Mouse (Mus musculus): Measurements from ENCODE around the gene Noxo1. TPM values are rescaled to one million over a fixed set of nuclear protein-coding genes. Genes with fewer than 3 reads are reported as not detected.
"Not testable (repeated sequence)": the region's sequence is repeated elsewhere in the genome, so short reads cannot be mapped to it uniquely, and the experiment has no call there.

Gene Noxo1
- 1 to 10 TPM; 4.8 to 5.0 TPM for total RNA-seq (2021)
- long read RNA-seq, partial matches to known transcripts = 0 of 1 reads
- long read RNA-seq, other reads (novel, unspliced or antisense) = 1 of 1 reads

DNA sequence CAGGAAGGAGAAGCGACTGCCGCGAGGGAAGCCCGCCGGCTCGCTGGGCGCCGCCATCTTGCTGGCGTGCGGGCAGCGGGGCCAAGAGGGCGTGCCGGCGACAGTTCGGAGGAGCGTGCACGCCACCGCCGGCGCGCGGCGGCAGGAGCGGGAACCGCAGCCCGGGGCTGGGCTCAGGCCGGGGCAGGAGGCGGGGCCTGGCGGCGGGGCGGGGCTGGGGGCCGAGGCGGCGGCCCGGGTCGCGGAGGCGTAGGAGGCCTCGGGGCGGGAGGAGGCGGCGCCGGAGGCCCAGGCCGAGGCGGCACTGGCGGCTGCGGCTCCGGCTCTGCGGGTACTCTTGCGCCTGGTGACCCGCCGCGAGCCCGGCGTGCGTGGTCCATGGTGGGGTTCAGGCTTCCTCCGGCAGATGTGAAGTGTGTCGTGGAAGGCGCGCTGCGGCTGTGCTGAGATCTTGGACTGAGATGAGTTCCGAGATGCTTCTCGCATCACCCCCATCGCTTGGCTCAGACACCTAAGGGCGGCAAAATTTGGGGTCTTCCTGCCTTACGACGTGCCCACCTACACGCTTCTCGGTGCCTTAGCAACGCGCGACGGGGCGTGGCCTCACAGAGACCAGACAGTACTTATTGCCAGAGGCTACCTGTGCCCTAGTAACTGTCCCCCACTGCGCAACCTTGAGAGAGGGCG, at the start of gene Noxo1, which contains the start of gene Gfer:
Gene Noxo1 (plus strand): TSS at position 224 of the 687 bp plus-strand sequence.
Gene Gfer (minus strand): TSS at position 146 of the 687 bp plus-strand sequence.
- DNase-seq (ENCODE audit: low spot score in 2 of 2) = peak; percentile 80 to 87

DNA sequence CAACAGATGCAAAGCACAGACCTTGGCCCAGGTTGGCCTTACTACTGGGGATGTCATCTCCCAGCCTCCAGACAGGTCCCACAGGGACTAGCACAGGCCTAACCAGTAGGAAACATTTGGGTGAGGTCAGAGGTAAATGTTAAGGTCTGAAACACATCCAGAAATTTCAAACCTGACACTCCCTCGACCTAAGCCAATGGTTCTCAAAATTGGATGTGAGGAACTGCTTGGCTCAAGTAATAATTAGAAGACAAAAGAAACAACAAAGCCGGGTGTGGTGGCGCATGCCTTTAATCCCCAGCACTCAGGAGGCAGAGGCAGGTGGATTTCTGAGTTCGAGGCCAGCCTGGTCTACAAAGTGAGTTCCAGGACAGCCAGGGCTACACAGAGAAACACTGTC, 49.7 kb upstream of the Noxo1 start:
- no peak for DNase-seq (ENCODE audit: low spot score in 2 of 2)

DNA sequence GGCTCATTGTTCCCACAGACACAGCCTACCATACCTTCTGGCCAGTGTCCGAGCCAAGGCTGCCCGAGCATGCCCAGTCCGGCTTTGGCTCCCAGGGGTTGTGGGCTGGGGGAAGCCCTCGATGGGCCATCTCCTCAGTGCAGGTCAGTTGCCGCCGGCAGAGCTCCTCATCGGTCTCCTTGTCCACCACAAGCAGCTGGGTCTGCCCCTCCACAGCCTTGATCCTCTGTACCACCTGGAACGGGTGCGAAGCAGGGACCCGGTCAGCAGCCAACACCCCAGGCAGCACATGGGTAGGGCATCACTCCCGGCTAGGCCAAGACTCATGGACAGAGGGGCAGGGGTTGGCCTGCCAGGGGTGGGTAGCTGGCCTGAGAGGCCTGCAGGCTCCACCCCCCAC, 48.5 kb upstream of the Noxo1 start:
- no peak for DNase-seq (ENCODE audit: low spot score in 2 of 2)

DNA sequence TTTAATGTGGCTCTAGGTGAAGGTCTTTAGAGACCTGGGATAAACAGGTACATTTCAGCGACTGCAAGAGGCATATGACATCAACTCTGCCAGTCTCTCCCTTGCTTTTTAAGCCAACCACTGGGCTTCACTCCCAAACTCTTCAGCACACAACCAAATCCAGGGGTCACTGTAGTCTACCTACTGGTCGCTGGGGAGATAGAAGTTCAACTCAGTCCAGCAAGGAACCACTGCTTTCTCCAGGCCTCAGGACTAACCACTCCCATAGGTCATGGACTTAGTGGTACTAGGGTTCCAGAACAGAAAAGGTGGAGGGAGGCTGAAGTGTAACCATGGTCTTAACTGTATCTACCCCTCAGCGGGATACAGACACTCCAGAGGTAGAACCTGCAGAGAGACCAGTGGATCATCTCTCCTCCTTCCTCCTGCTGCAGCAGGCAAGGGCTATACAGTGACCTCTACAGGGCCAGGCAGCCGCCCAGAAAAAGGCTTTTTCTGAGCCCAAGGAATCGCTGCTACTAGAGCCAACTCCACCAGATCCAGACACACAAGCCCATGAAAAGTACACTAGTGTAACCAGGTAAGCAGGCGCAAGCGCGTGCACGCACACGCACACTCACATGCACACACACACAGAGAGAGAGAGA, 47.2 kb upstream of the Noxo1 start:
- DNase-seq (ENCODE audit: low spot score in 2 of 2) = no peak

DNA sequence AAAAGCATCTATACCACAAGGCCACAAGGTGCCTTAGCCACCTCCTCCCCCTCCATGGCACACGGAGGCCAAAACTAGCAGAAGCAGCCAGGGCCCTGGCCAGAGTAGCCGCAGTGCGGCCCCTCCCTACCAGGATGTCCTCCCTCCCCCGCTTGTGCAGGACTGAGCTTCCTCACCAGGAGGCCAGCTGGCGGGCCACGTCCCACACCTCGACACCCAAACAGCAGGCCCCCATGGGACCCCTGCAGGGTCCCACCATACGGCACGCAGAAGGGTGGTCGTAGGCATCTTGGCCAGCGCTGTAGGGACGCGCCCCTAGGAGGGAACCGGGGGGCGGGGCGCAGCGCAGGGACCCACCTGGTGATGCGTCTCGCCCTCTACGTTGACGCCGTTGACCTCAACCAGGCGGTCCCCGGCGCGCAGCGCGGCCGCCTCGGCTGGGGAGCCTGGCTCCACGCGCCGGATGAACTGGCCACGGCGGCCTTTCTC, 46.4 kb upstream of the Noxo1 start:
- DNase-seq (ENCODE audit: low spot score in 2 of 2) = peak; percentile 38 to 44

DNA sequence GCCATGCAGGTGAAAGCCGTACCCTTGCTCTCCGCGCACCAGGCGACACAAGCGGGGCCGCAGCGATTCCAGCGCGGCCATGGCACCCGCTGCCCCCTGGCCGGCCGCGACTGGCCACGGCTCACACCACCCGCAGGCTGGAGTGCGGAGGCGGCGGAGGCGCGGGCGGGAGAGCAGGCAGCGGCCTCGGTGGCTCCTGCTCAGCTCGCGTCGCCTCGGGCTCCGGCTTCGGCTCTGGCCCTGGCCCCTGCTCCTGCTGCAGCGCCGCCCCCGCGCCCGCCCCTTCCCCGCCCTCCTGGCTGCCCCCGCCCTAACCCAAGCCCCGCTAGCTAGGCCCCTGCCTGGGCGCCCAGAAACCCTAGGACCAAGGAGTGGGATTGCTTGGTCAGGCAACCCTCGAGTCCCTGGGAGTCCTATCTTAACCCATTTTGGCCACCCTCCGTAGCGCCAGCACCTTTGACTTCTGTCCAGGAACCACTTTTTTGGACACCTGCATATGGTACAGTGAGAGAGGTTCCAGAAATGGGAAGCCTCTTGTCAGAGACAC, 45.9 kb upstream of the Noxo1 start, which contains the start of gene Slc9a3r2:
Gene Slc9a3r2 (minus strand): TSS at position 258 of the 547 bp plus-strand sequence.
- peak; percentile 44 to 56 for DNase-seq (ENCODE audit: low spot score in 2 of 2)

DNA sequence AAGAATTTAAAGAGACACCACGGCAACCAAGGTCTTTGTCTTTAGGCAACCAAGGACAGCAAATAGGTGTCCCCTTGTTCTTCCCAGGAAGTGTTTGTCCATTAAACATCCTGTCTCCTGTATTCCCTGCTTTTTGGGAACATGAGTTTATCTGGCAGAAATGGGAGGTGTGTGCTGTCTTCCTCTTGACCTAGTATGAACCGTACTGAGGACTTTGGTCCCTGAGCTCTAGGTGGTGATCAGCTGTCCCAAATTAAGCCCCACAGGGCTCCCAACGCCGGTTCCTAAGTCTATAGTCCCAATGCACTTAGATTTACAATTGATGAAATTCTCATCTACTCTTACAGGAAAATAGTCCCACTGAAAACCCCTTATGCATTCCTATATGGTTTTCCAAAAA, 45.3 kb upstream of the Noxo1 start:
- no peak for DNase-seq (ENCODE audit: low spot score in 2 of 2)

DNA sequence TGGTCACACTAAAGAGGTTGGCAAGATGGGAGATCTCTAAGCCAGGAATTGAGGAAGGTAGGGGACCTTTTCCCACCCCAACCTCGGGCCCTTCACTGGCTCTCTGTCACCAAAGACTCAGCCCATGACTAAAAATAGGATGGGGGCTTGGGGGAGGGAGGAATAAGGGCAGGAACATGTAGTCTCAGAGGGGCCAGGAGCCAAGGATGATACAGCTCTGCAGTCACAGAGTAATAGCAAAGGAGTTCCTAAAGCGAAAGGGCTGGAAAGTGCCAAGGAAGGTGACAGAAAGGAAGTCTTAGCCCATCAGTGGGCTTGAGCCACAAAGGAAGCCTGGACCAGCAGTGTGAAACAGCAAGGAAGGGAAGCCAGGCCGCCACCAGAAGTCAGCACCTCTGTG, 44.2 kb upstream of the Noxo1 start:
- DNase-seq (ENCODE audit: low spot score in 2 of 2) = no peak

DNA sequence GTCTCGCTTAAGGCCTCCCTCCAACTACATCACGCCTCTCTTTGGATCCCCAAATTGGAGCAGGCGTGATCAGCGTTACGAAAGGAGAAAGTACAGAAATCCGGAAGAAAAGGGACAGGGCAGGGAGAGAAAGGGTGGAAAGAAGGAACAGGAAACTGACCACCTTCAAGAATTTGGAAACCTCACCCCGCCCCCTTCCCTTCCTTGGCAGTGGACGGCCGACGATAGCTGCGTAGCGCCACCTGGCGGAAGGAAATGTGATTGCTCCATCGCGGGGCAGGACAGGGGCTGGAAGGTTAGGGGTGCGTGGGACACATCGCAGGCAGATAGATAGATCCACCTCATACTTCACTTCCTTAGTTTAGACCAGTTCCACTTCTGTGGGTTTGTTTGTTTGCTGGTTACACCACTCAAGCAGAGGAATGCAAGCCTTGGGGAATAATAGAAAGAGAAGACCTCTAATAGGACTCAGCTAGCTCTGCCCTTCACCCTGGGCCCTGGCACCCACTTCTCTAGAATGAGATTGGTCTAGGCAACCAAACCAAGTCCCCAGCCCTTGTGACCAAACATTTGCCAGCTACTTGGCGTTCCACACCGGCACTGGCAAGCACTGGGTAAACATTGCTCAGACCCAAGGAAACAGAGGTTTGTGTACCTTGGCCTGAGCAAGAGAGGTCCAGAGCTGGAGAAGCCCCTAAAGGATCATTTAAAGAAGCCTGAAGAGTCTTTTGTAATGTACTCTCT, 41.9 kb upstream of the Noxo1 start:
- peak; percentile 69 to 77 for DNase-seq (ENCODE audit: low spot score in 2 of 2)

DNA sequence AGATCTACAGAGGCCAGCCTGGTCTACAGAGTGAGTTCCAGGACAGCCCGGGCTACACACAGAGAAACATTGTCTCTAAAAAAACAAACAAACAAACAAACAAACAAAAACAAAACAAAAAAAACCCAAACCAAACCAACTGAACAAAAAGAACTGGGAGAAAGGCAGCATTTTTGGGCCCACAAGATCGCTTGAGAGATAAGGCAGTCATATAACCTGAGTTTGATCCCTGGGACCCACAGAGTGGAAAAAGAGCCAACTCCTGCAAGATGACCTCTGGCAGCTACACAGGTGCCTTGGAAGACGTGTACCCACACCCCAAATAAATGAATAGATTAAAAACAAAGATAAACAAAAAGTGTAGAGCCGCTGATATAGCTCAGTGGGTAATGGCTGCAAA, 41.1 kb upstream of the Noxo1 start:
- DNase-seq (ENCODE audit: low spot score in 2 of 2) = no peak

DNA sequence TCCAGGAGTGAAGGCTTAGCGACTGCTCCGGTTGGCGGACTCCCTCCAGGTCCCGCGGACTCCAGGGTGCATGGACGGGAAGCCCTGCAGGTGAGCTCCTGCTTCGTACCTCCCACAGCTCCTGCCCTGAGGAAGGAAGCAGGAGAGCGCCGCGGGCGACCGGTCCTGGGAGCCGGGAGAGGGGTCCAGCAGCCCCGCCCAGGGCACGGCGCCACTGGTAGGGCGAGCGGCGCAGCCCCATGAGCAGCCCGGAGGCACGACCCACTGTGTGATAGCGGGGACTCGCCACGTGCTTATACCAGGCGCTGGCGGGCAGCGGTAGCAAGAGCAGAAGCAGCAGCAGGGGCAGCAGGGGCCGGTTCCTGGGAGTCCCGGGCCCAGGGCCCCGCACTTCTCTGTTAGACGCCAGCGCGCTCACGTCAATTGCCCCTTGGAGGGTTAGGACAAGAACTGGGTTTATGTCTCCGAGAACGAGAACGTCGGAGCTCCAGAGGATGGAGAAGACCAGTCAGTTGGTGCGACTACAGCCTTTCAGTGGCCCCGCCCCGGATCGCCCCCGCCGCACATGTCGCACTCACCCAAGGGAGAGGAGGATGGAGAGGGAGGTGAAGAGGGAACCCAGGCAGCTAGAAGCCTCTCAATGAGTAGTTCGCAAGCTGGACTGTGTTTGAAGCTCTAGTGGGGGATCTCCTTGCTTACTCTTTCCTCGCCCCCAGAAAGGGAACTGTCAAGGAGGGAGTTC, 37.8 kb upstream of the Noxo1 start, which contains the start of gene Npw:
Gene Npw (minus strand): TSS at position 441 of the 742 bp plus-strand sequence.
- no peak for DNase-seq (ENCODE audit: low spot score in 2 of 2)

DNA sequence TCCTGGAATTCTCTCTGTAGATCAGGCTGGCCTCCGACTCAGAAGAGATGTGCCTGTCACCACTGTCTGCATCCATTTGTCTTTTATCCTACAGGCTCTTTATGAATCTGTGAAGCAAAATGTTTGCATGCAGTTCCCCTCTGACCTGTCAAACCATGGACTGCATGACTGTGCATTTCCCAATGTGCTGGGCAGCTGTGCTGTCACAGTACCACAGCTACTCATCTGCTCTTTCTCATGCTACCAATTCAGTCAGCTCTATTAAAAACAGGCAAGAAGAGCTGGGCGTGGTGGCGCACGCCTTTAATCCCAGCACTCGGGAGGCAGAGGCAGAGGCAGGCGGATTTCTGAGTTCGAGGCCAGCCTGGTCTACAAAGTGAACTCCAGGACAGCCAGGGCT, 29.0 kb upstream of the Noxo1 start:
- DNase-seq (ENCODE audit: low spot score in 2 of 2) = not testable (repeated sequence)

DNA sequence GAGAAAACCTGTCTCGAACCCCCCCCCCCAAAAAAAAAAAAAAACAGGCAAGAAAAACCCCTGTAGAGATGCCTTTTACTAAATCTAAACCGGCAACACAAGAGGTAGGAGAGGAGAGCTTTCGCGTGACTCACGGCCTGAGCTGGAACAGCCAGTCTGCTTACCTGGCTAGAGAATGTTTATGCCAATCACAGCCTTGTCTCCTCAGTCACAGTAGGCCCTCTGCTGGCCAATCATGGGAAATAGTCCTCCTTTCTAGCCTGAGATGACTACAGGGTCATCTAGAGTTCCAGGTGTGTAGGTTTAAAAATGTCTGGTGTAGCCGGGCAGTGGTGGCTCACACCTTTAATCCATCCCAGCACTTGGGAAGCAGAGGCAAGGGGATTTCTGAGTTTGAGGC, 28.6 kb upstream of the Noxo1 start:
- peak in 1 of 2 experiments; percentile 59 for DNase-seq (ENCODE audit: low spot score in 2 of 2)

DNA sequence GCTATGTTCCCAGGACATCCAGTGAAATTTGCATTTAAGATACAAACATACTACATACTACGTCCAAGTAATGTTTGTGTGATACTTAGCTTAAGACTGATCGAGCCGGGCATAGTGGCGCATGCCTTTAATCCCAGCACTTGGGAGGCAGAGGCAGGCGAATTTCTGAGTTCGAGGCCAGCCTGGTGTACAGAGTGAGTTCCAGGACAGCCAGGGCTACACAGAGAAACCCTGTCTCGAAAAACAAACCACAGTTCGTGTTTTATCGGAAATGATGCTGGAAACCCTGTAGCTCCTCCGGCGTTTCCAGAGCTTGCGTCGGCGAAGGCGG, 26.9 kb upstream of the Noxo1 start:
- DNase-seq (ENCODE audit: low spot score in 2 of 2) = not testable (repeated sequence)

DNA sequence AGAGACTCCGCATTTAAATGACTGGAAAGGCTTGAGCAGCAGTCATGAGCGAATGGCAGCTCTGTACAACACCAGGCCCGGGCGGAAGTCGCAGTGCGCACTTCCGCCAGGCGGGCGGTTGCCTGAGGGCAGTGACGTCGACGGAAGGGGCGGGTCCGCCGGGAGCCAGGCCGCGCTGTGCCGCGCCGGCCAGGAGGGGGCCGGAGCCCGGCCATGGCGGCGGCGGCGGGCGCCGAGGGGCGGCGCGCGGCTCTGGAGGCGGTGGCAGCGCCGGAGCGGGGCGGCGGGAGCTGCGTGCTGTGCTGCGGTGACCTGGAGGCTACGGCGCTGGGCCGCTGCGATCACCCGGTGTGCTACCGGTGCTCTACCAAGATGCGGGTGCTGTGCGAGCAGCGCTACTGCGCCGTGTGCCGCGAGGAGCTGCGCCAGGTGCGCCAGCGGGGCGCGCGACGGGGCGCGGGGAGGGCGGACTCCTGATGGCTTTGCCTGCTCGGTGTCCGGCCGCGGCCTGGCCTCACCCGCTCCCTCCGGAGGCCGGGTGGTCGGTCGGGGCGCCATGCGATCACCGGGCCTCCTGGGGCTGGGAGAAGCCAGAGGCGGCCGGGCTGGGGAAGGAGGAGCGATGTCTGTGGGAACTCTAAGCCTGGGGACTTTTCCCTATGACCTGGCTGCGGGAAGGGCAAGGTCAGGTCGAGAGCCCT, 26.3 kb upstream of the Noxo1 start, which contains the start of gene Zfp598:
Gene Zfp598 (plus strand): TSS at position 143 of the 701 bp plus-strand sequence.
- DNase-seq (ENCODE audit: low spot score in 2 of 2) = peak; percentile 93 to 94

DNA sequence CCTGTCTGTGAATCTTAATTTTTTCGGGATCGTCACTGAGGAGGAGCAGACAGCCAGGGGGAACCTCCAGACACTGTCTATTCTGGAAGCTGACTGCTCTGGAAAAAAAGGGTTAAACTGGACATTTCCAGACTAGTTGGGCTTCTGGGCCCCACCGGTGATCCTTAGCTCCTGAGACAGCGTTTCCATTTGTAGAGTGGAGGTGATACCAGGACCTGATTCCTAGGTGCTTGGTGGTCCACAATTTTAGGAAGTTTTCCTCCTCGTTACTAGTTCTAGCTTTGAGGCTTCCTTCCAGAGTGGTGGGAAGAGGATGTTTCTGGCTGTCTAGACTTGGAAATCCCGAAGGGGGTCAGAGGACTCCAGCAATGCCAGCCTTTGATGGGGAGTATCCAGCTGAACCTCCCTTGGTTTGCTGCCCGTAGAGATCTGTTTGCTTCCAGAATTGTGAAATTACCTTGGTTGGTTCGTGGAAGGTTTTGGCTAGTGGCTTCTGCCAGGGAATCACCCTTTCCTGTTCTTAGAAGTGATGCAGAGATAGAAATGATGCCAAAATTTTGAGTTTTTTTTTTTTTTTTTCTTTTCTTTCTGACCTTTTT, 25.7 kb upstream of the Noxo1 start:
- no peak for DNase-seq (ENCODE audit: low spot score in 2 of 2)

DNA sequence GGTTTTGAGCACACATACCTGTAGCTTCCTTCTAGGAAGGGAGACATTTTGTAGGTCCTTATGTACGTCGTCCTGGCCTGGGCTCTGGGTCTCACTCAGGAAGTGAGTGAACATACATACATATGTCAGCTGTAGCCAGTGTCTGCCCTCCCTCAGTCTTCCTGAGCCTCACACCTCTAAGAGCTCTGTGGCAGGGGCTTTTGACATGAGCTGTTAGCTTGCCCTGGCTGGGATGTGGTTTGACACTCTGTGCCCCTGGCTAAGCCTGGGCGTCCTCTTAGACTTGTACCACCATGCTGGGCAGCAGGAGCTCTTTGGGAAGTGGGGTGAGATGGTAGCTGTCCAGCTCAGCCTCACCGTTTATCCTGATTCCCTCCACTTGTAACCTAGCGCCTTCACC, 24.7 kb upstream of the Noxo1 start:
- no peak for DNase-seq (ENCODE audit: low spot score in 2 of 2)

DNA sequence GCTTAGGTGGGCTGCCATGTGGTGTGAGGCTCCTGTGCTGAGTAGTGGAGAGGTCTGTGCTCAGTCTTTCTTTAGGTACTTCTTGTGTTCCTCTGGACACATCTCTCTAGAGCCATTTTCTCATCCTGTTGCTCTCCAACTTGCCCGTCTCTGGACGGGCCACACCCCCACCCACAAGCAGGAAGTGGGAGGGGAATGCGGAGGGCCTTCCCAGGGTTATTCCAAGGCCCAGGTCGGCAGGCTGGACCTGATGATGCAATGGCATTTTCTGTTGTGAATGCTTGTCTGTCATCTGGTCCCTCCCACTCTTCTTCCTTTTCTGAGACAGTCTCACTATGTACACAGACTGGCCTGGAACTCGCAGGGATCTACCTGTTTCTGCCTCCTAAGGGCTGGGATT, 23.9 kb upstream of the Noxo1 start:
- DNase-seq (ENCODE audit: low spot score in 2 of 2) = no peak

DNA sequence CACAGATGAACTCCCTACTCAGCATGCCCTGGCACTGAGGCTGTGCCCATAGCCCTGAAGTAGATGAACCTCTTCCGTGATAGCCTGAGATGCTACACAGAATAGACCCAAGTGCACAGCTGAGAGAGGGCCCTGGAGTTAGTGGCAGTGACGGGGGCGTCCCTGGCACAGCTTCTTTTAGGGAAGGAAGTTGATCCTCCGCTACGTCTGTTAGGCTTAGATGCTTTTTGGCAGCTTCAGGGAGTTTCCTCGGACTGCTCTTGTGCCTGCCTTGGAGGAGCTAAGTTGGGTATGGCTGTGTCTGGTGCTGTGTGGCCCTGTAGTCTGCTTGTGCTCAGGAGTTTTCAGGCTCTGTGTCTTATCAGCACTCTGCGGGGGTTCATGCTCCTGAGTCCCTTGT, 21.8 kb upstream of the Noxo1 start:
- no peak for DNase-seq (ENCODE audit: low spot score in 2 of 2)

DNA sequence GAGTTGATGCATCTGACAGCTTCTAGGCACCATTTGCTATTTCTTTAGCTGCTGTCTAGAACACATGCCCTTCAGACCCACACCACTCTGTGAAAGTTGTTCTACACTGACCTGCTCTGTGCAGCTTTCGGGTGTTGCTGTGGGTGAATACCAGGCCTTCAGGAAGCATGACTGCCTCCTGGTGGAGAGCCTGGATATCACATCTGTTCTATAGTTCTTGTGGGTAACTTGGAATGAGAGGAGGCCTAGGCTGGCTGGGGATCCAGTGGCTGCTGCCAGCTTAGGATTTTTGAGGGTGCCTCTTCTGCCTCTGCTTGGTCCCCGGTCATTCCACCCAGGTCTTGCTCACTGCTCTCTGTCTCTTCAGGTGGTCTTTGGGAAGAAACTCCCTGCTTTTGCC, 19.8 kb upstream of the Noxo1 start:
- DNase-seq (ENCODE audit: low spot score in 2 of 2) = peak; percentile 80 to 81

Data from layer of hippocampus, postnatal 10 days (tissue).